Mouse (Mus musculus): Measurements from ENCODE around the gene Slit3.

The Slit3 gene

DNA sequence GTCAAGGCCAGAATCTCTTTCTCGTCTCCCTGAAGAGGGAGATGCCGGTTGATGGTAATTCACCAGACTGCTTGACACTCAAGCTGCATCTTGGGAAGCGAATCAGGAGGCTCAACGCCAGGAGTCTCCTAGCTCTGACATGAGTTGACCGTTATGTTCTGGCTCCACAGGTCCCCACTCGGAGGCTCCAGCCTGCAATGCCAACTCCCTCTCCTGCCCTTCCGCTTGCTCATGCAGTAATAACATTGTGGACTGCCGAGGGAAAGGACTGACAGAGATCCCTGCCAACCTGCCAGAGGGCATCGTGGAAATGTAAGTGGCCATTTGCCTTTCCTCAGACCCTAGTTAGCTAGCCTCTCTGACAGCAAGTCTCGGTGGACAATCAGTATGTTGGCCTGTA is 457.8 kb downstream of the Slit3 start:
- no peaks in the 10 kb centered on the region for H3K9me3 ChIP-seq (ENCODE audit: low read length)
- no peak for TF ChIP-seq POU5F1 (IDR thresholded peaks at IDR 0.05; ENCODE audit: borderline replicate concordance, low read length)
- no peak for TF ChIP-seq NANOG (IDR thresholded peaks at IDR 0.05; ENCODE audit: borderline replicate concordance, low read length)
- no peak for TF ChIP-seq CTCF (conservative IDR thresholded peaks at IDR 0.05; ENCODE audit: low read length)
- no peaks in the 10 kb centered on the region for H3K36me3 ChIP-seq (ENCODE audit: insufficient read depth, low read length)
- no peaks in the 10 kb centered on the region for H3K4me1 ChIP-seq (replicated peaks; ENCODE audit: low read depth, low read length)
- H3K27me3 ChIP-seq (ENCODE audit: insufficient read depth, low read length): peaks cover 7% of the 10 kb centered on the region; the same call in 1 of the 2 replicates
- no peak overlapping the region for H3K4me3 ChIP-seq (replicated peaks; ENCODE audit: low read length)

DNA sequence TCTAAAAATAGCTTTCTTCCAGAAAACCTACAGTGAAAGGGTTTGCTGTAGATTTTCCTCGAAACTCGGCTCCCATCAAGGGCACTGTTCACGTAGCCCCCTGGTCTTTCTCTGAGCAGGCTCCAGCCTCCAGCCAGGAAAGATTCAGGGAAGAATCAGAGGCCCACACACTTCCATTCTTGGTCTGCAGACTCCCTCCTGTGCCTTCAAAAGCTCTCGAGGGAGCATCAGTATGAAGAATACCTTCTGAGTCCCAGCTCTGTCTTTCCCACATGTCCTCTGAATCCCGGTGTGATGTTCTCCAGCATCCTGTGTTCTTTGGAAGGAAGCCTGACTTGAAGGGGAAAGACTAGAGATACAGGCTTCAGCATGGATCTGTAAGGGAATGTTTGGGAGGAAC is 461.6 kb downstream of the Slit3 start:
- H3K4me3 ChIP-seq (replicated peaks; ENCODE audit: low read length): no peak overlapping the region
- 0 out of 2 replicates have a peak, but pooled peaks cover 5% of the 10 kb centered on the region for H3K27me3 ChIP-seq (ENCODE audit: insufficient read depth, low read length)
- no peaks in the 10 kb centered on the region for H3K9me3 ChIP-seq (ENCODE audit: low read length)
- H3K4me1 ChIP-seq (replicated peaks; ENCODE audit: low read depth, low read length): no peaks in the 10 kb centered on the region
- no peaks in the 10 kb centered on the region for H3K36me3 ChIP-seq (ENCODE audit: insufficient read depth, low read length)
- TF ChIP-seq NANOG (IDR thresholded peaks at IDR 0.05; ENCODE audit: borderline replicate concordance, low read length) (no peak), POU5F1 (IDR thresholded peaks at IDR 0.05; ENCODE audit: borderline replicate concordance, low read length) (no peak), CTCF (conservative IDR thresholded peaks at IDR 0.05; ENCODE audit: low read length) (no peak)

DNA sequence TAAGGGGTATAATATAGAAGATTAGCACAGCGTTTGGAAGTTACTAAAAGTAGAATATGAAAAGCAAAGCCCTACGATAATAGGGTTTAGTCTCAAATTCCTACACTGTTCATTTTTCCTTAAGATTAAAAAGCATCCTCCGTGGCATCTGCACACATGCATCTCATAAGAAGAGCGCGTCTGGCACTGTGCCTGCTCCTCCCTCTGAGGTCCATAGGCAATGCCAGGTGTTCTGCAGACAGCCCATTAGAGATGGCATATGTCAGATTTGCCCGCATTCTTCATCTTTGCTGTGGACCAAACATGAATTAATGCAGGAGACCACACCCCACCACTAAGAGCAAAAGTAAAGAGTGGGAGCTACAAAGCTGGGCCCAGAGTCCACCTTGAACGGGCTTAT is 462.6 kb downstream of the Slit3 start:
- Histone ChIP-seq H3K27me3 (ENCODE audit: insufficient read depth, low read length) (0 out of 2 replicates have a peak, but pooled peaks cover 5% of the 10 kb centered on the region), H3K9me3 (ENCODE audit: low read length) (no peaks in the 10 kb centered on the region), H3K36me3 (ENCODE audit: insufficient read depth, low read length) (no peaks in the 10 kb centered on the region), H3K4me3 (replicated peaks; ENCODE audit: low read length) (no peak overlapping the region), H3K4me1 (replicated peaks; ENCODE audit: low read depth, low read length) (no peaks in the 10 kb centered on the region)
- TF ChIP-seq NANOG (IDR thresholded peaks at IDR 0.05; ENCODE audit: borderline replicate concordance, low read length) (no peak), CTCF (conservative IDR thresholded peaks at IDR 0.05; ENCODE audit: low read length) (no peak), POU5F1 (IDR thresholded peaks at IDR 0.05; ENCODE audit: borderline replicate concordance, low read length) (no peak)

DNA sequence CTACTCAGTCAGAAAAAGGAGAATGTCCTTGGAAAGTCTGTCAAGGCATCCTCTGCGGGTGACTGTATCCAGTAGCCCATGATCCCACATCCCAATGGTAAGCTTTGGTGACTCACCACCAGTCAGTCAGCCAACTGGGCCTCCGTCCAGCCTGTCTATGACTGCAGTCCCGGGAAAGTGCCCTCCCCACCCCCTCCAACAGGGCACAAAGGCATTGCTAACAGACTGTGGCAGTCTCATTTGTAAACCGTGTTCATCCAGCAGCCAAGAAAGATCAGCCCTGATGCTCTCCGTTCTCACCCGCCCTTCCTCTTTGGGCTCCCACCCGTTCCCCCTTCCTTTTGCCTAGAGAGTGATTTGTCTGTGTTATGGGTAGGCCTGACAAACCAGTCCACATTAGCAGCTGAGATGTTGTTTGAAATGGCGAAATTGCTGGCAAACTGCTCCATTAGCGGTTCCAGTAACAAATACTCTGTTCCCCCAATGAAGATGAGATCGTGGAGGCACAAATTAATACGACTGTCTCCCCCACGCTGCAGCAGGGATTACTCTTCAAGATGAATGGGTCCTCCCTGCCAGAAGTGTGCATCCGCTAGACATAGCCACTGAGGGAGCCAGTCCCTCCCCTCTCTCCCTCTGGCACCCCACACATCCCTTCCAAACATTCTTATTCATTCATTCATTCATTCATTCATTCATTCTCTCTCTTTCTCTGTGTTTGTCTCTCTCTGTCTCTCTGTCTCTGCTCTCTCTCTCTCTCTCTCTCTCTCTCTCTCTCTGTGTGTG is 466.3 kb downstream of the Slit3 start:
- Histone ChIP-seq H3K9me3 (ENCODE audit: low read length) (no peaks in the 10 kb centered on the region), H3K4me1 (replicated peaks; ENCODE audit: low read depth, low read length) (no peaks in the 10 kb centered on the region), H3K36me3 (ENCODE audit: insufficient read depth, low read length) (no peaks in the 10 kb centered on the region), H3K27me3 (ENCODE audit: insufficient read depth, low read length) (0 out of 2 replicates have a peak, but pooled peaks cover 5% of the 10 kb centered on the region), H3K4me3 (replicated peaks; ENCODE audit: low read length) (no peak overlapping the region)
- no peak for TF ChIP-seq POU5F1 (IDR thresholded peaks at IDR 0.05; ENCODE audit: borderline replicate concordance, low read length)
- TF ChIP-seq NANOG (IDR thresholded peaks at IDR 0.05; ENCODE audit: borderline replicate concordance, low read length): no peak
- TF ChIP-seq CTCF (conservative IDR thresholded peaks at IDR 0.05; ENCODE audit: low read length): no peak

DNA sequence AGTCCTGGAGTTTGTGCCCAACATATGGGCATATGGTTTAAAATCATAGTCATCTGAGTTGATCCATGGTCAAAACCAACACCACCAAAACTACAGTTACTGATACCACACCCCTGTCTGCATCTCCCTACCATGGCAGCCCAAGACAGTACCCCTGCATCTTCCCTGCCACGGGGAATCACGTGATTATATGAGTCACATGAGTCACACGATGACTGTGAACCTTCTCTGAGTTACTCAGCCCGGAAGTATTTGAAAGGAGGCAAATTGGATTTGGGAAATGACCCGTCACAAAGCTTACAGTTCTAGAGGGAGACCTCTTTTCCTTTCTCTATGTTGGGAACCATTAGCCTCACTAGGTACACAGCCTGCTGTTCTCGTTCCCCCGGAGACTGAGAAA is 468.9 kb downstream of the Slit3 start:
- no peak overlapping the region for H3K4me3 ChIP-seq (replicated peaks; ENCODE audit: low read length)
- 0 out of 2 replicates have a peak, but pooled peaks cover 5% of the 10 kb centered on the region for H3K27me3 ChIP-seq (ENCODE audit: insufficient read depth, low read length)
- no peaks in the 10 kb centered on the region for H3K9me3 ChIP-seq (ENCODE audit: low read length)
- H3K36me3 ChIP-seq (ENCODE audit: insufficient read depth, low read length): no peaks in the 10 kb centered on the region
- H3K4me1 ChIP-seq (replicated peaks; ENCODE audit: low read depth, low read length): no peaks in the 10 kb centered on the region
- TF ChIP-seq CTCF (conservative IDR thresholded peaks at IDR 0.05; ENCODE audit: low read length) (no peak), NANOG (IDR thresholded peaks at IDR 0.05; ENCODE audit: borderline replicate concordance, low read length) (no peak), POU5F1 (IDR thresholded peaks at IDR 0.05; ENCODE audit: borderline replicate concordance, low read length) (no peak)

DNA sequence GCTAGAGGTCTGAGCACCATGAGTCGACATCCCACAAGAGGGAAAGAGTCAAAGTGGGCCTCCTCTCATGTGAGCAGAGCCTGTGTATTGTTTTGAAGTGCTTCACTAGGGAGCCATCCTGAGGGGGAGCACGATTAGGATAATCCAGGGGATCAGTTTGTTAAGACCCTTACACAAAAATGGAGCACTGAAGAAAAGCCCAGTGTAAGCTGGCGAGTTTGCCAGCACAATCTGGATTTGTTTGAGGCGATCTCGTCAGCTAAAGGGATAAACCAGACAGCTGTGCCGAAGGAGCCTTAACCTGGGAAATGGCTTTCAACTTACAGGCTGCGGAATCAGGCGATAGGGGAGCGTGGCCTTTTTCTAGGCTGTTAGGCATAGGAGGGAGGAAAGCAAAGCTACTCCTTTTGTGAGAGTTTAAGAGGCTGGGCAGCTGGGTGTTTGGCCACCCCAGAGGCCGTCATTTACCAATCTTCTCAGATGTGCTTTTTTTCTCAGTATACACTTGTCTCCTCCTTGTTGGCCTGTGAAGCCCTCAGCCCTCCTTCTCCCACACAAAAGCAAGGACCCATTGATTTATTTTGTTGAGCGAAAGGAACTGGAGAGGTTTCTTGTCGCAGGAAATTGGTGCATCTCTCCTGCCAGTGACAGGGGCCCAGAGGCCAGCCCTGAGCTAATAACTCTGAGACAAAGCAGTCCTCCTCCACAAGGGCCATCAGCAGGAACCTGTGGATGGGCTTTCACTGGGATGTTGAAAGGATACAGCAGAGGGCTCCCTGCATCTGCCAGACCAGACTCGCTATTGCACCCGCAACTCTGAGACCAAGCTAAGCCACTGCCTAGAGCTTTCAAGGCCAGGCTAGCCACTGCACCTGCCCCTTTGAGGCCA is 472.4 kb downstream of the Slit3 start:
- Histone ChIP-seq H3K4me1 (replicated peaks; ENCODE audit: low read depth, low read length) (0 out of 2 replicates have a peak, but pooled peaks cover 4% of the 10 kb centered on the region), H3K27me3 (ENCODE audit: insufficient read depth, low read length) (no peaks in the 10 kb centered on the region), H3K9me3 (ENCODE audit: low read length) (no peaks in the 10 kb centered on the region), H3K36me3 (ENCODE audit: insufficient read depth, low read length) (no peaks in the 10 kb centered on the region), H3K4me3 (replicated peaks; ENCODE audit: low read length) (no peak overlapping the region)
- TF ChIP-seq POU5F1 (IDR thresholded peaks at IDR 0.05; ENCODE audit: borderline replicate concordance, low read length) (no peak), CTCF (conservative IDR thresholded peaks at IDR 0.05; ENCODE audit: low read length) (no peak)

DNA sequence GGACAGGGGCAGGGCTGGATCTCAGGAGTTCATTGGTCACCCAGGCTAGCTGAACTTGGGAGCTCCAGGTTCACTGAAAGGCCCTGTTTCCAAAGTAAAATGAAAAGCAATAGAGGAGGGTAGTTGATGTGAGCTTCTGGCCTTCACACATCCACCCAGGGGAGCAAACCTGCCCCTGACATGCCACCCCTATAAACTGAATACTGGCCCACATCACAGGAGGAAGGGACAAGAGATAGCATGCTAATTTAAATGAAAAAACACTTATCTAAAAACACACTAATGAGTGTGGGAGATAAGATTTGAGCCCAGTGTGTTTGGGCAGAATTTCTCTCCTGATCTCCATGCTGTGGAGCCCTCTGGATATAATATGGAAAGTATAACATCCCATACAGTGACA is 475.0 kb downstream of the Slit3 start:
- no peaks in the 10 kb centered on the region for H3K36me3 ChIP-seq (ENCODE audit: insufficient read depth, low read length)
- 0 out of 2 replicates have a peak, but pooled peaks cover 4% of the 10 kb centered on the region for H3K4me1 ChIP-seq (replicated peaks; ENCODE audit: low read depth, low read length)
- H3K9me3 ChIP-seq (ENCODE audit: low read length): no peaks in the 10 kb centered on the region
- H3K27me3 ChIP-seq (ENCODE audit: insufficient read depth, low read length): no peaks in the 10 kb centered on the region
- H3K4me3 ChIP-seq (replicated peaks; ENCODE audit: low read length): no peak overlapping the region
- TF ChIP-seq POU5F1 (IDR thresholded peaks at IDR 0.05; ENCODE audit: borderline replicate concordance, low read length) (no peak), NANOG (IDR thresholded peaks at IDR 0.05; ENCODE audit: borderline replicate concordance, low read length) (no peak), CTCF (conservative IDR thresholded peaks at IDR 0.05; ENCODE audit: low read length) (no peak)

- Histone ChIP-seq H3K9me3 (ENCODE audit: low read length) (no peaks in the 10 kb centered on the region), H3K27me3 (ENCODE audit: insufficient read depth, low read length) (no peaks in the 10 kb centered on the region), H3K36me3 (ENCODE audit: insufficient read depth, low read length) (no peaks in the 10 kb centered on the region), H3K4me1 (replicated peaks; ENCODE audit: low read depth, low read length) (0 out of 2 replicates have a peak, but pooled peaks cover 4% of the 10 kb centered on the region), H3K4me3 (replicated peaks; ENCODE audit: low read length) (no peak overlapping the region)
- TF ChIP-seq POU5F1 (IDR thresholded peaks at IDR 0.05; ENCODE audit: borderline replicate concordance, low read length): no peak
- TF ChIP-seq CTCF (conservative IDR thresholded peaks at IDR 0.05; ENCODE audit: low read length): no peak
- TF ChIP-seq NANOG (IDR thresholded peaks at IDR 0.05; ENCODE audit: borderline replicate concordance, low read length): no peak
Measured at GRCm38 (mm10) chr11:35597882-35598281, 476.9 kb downstream of the Slit3 start.

Data from E14TG2a.4 (cell line).